Mouse (Mus musculus): ENCODE measurements around the gene Dnaja4. TPM values are rescaled to one million over a fixed set of nuclear protein-coding genes. Genes with fewer than 3 reads are reported as not detected.

Gene Dnaja4
- total and polyA plus RNA-seq, 3 experiments, result 39.1 to 85.5 (median 81.9) TPM

DNA sequence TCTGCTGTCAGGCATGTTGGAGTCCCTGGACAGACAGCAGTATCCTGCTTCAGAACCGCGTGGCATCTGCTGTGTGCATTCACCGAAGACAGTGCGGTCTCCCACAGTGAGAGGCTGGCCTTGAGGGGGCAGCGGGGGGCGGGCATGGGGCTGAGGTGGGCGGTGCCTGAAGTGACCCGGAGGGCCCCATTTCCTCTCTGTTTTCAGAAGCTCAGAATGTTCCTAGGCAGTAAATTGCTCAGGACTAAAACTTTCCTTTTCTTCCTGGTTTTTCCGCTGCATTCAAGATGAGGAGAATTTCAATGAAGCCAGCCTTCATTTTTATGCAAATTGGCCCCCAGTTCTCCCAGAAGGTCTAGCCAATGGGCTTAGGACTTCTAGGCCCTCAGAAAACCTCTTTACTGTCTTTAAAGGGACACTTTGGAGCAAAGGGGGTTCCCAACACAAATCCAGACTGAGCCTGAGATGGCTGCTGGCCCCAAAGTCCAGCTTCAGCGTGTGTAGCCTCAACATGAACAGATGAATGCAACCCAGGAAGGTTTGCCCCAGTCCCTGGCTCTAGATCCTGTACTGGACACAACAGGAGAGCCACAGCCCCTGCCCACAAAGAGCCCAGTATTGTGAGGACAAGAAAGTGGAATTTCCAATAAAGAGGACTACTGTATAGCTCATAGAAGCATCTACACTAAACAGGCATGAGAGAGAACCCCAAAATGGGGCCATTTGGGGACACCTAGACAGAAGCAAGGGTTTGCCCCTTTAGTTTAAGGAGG lies 36.9 kb upstream of the Dnaja4 start, which contains the start of gene Acsbg1:
Gene Acsbg1, minus strand, starts transcription at position 266 of the 773 bp plus-strand sequence.
- H3K27me3 ChIP-seq (ENCODE audit: control insufficient read depth, insufficient read depth, low read length), result no peaks in the 10 kb centered on the region
- no peak within 1 kb of the TSS for H3K9ac ChIP-seq (ENCODE audit: low read depth, low read length)
- H3K27ac ChIP-seq, result no peak within 1 kb of the TSS
- H3K4me1 ChIP-seq (ENCODE audit: control insufficient read depth, insufficient read depth, low read length), result no peaks in the 10 kb centered on the region
- TF ChIP-seq POLR2A (IDR thresholded peaks at IDR 0.05; ENCODE audit: insufficient read depth, low read depth, low read length) (no peak), EP300 (IDR thresholded peaks at IDR 0.05; ENCODE audit: insufficient read depth, low read depth, low read length) (no peak), CTCF (IDR thresholded peaks at IDR 0.05) (no peak)
- H3K79me2 ChIP-seq (replicated peaks; ENCODE audit: control insufficient read depth, insufficient read depth, low read length), result no peaks in the 10 kb centered on the region
- H3K36me3 ChIP-seq (ENCODE audit: control insufficient read depth, insufficient read depth, low read length), result no peaks in the 10 kb centered on the region
- H3K4me3 ChIP-seq, result no peak within 1 kb of the TSS
- intact Hi-C loops (cut with DNase I), result no loop called here
- no peak for DNase-seq
- WGBS, result 29% methylated on average over 10 of the region's 10 CpGs

DNA sequence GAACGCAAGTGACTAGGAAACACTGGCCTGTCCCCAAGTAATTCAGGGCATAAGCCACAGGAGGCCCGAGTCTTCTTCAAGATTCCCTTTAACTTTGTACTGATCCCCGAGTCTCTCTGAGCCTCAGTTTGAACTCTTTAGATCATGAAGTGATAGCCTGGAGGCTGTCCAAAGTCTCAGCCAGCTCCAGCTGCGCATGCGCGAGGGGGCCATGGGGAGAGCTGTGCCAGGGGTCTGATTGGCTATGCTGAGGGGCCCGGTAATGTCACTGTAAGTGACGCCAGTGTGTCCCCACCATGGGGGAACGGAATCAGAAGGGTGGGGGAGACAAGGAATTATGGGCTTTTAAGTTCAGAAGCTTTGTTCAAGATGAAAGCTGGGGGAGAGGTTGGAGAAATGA lies 34.3 kb upstream of the Dnaja4 start:
- Histone ChIP-seq H3K9ac (ENCODE audit: low read depth, low read length) (no peak overlapping the region), H3K36me3 (ENCODE audit: control insufficient read depth, insufficient read depth, low read length) (no peaks in the 10 kb centered on the region), H3K4me3 (no peak overlapping the region), H3K4me1 (ENCODE audit: control insufficient read depth, insufficient read depth, low read length) (no peaks in the 10 kb centered on the region), H3K27me3 (ENCODE audit: control insufficient read depth, insufficient read depth, low read length) (no peaks in the 10 kb centered on the region), H3K79me2 (replicated peaks; ENCODE audit: control insufficient read depth, insufficient read depth, low read length) (no peaks in the 10 kb centered on the region), H3K27ac (no peak overlapping the region)
- no peak for TF ChIP-seq EP300 (IDR thresholded peaks at IDR 0.05; ENCODE audit: insufficient read depth, low read depth, low read length)
- no peak for TF ChIP-seq POLR2A (IDR thresholded peaks at IDR 0.05; ENCODE audit: insufficient read depth, low read depth, low read length)
- TF ChIP-seq CTCF (IDR thresholded peaks at IDR 0.05), result no peak
- DNase-seq, result no peak
- intact Hi-C loops (cut with DNase I), result no loop called here
- 74% methylated on average over 9 of the region's 9 CpGs for WGBS

DNA sequence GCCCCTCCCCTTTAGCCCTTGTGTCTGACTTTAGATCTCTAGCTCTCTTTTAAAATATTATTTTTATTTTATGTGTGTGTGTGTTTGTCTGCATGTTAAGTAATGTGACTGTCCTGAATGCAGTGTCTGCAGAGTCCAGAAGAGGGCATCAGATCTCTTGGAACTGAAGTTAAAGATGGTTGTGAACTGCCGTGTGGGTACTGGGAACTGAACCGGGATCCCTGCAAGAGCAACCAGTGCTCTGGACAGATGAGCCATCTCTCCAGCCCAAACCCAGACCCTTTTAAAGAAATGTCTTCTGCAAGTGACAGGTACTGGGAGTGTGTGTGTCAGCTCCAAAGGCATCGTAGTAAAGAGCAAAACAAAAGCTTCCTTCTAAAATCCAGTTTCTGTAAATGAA lies 32.6 kb upstream of the Dnaja4 start:
- H3K27ac ChIP-seq, result no peak overlapping the region
- 97% methylated on average over 3 of the region's 3 CpGs for WGBS
- intact Hi-C loops (cut with DNase I), result no loop called here

DNA sequence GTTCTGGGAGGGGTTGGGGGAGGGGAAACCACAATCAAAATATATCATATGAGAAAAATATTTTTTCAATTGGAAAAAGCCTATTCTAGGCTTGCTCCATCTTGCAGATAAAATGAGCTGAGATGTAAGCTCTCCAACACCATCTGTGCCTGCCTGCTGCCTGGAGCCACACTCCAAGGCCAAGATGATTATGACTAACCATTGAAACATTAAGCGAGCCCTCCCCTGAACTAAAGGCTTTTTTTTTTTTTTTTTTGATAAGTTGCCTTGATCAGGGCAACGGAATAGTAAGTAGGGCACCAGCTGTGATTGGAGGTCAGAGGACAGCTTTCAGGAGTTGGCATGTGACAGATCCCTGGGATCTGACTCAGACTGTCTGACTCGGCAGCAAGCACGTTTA lies 30.2 kb upstream of the Dnaja4 start:
- no peak for TF ChIP-seq EP300 (IDR thresholded peaks at IDR 0.05; ENCODE audit: insufficient read depth, low read depth, low read length)
- no peak for TF ChIP-seq POLR2A (IDR thresholded peaks at IDR 0.05; ENCODE audit: insufficient read depth, low read depth, low read length)
- TF ChIP-seq CTCF (IDR thresholded peaks at IDR 0.05), result no peak
- no peak overlapping the region for H3K9ac ChIP-seq (ENCODE audit: low read depth, low read length)
- no peaks in the 10 kb centered on the region for H3K27me3 ChIP-seq (ENCODE audit: control insufficient read depth, insufficient read depth, low read length)
- no peak for DNase-seq
- intact Hi-C loops (cut with DNase I), result no loop called here
- H3K27ac ChIP-seq, result no peak overlapping the region
- H3K4me3 ChIP-seq, result no peak overlapping the region
- H3K36me3 ChIP-seq (ENCODE audit: control insufficient read depth, insufficient read depth, low read length), result no peaks in the 10 kb centered on the region
- H3K79me2 ChIP-seq (replicated peaks; ENCODE audit: control insufficient read depth, insufficient read depth, low read length), result no peaks in the 10 kb centered on the region
- no peaks in the 10 kb centered on the region for H3K4me1 ChIP-seq (ENCODE audit: control insufficient read depth, insufficient read depth, low read length)
- 70% methylated on average over 4 of the region's 4 CpGs for WGBS

More for the DNA sequence above, 32.6 kb upstream of the Dnaja4 start:
- Histone ChIP-seq H3K27me3 (ENCODE audit: control insufficient read depth, insufficient read depth, low read length) (no peaks in the 10 kb centered on the region), H3K4me1 (ENCODE audit: control insufficient read depth, insufficient read depth, low read length) (no peaks in the 10 kb centered on the region), H3K4me3 (no peak overlapping the region), H3K9ac (ENCODE audit: low read depth, low read length) (no peak overlapping the region), H3K79me2 (replicated peaks; ENCODE audit: control insufficient read depth, insufficient read depth, low read length) (no peaks in the 10 kb centered on the region), H3K36me3 (ENCODE audit: control insufficient read depth, insufficient read depth, low read length) (no peaks in the 10 kb centered on the region)
- no peak for TF ChIP-seq CTCF (IDR thresholded peaks at IDR 0.05)
- no peak for TF ChIP-seq EP300 (IDR thresholded peaks at IDR 0.05; ENCODE audit: insufficient read depth, low read depth, low read length)
- TF ChIP-seq POLR2A (IDR thresholded peaks at IDR 0.05; ENCODE audit: insufficient read depth, low read depth, low read length), result no peak
- DNase-seq, result no peak

DNA sequence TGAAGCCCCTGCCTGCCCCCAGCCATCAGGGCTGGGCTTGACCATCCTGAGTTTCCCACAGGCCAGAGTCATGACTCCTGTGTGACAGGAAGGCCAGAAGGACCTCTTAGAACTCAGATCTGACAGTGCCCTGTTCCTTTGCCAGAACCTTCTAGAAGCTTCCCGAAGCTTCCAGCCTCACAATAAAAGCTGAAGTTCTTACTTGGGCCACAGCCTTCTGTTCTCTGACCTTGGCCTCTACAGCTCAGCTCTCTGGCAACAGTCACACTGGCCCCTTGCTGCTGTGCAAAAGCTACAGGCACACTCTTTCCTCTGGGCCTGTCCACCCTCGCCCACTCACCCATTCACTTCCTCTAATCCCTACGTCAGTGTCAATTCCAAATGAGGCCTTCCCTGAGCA lies 26.7 kb upstream of the Dnaja4 start:
- intact Hi-C loops (cut with DNase I), result loop anchor here (10.0 kb wide), 1 partner anchor 237 kb away; no protein-coding TSS in a partner anchor
- WGBS, result 68% methylated on average over 3 of the region's 3 CpGs
- Histone ChIP-seq H3K27me3 (ENCODE audit: control insufficient read depth, insufficient read depth, low read length) (no peaks in the 10 kb centered on the region), H3K9ac (ENCODE audit: low read depth, low read length) (no peak overlapping the region), H3K36me3 (ENCODE audit: control insufficient read depth, insufficient read depth, low read length) (no peaks in the 10 kb centered on the region), H3K4me1 (ENCODE audit: control insufficient read depth, insufficient read depth, low read length) (no peaks in the 10 kb centered on the region), H3K79me2 (replicated peaks; ENCODE audit: control insufficient read depth, insufficient read depth, low read length) (no peaks in the 10 kb centered on the region), H3K27ac (no peak overlapping the region), H3K4me3 (no peak overlapping the region)
- DNase-seq, result no peak
- TF ChIP-seq CTCF (IDR thresholded peaks at IDR 0.05) (no peak), EP300 (IDR thresholded peaks at IDR 0.05; ENCODE audit: insufficient read depth, low read depth, low read length) (no peak), POLR2A (IDR thresholded peaks at IDR 0.05; ENCODE audit: insufficient read depth, low read depth, low read length) (no peak)

DNA sequence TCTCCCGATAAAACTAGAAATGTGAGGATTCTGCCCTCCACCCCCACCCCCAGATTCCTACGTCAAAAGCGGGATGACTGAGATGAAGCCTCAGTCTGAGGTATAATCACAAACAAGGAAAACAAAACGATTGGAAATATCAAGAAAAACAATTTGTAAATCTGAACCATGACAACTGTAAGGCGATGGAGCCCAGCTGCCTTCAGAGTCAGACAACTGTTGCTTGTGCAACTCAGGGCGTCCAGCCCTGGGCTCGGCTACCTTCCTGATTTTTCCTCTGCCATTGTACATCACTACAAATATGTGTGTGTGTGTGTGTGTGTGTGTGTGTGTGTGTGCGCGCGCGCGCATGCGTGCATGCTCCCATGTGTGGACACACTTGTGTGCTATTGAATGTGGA lies 24.8 kb upstream of the Dnaja4 start:
- WGBS, result 81% methylated on average over 13 of the region's 13 CpGs

More for the DNA sequence above, 24.8 kb upstream of the Dnaja4 start:
- intact Hi-C loops (cut with DNase I), result loop anchor here (10.0 kb wide), 1 partner anchor 239 kb away; no protein-coding TSS in a partner anchor
- Histone ChIP-seq H3K36me3 (ENCODE audit: control insufficient read depth, insufficient read depth, low read length) (no peaks in the 10 kb centered on the region), H3K27me3 (ENCODE audit: control insufficient read depth, insufficient read depth, low read length) (no peaks in the 10 kb centered on the region; the same call in 1 of the 2 replicates), H3K27ac (no peak overlapping the region), H3K4me3 (no peak overlapping the region), H3K4me1 (ENCODE audit: control insufficient read depth, insufficient read depth, low read length) (no peaks in the 10 kb centered on the region), H3K9ac (ENCODE audit: low read depth, low read length) (no peak overlapping the region), H3K79me2 (replicated peaks; ENCODE audit: control insufficient read depth, insufficient read depth, low read length) (no peaks in the 10 kb centered on the region)
- TF ChIP-seq EP300 (IDR thresholded peaks at IDR 0.05; ENCODE audit: insufficient read depth, low read depth, low read length) (no peak), CTCF (IDR thresholded peaks at IDR 0.05) (no peak), POLR2A (IDR thresholded peaks at IDR 0.05; ENCODE audit: insufficient read depth, low read depth, low read length) (no peak)
- DNase-seq, result no peak
